Mouse (Mus musculus) spleen, adult 12 weeks (tissue): ENCODE results near the gene Srp72.
"Not testable (repeated sequence)": the region's sequence is repeated elsewhere in the genome, so short reads cannot be mapped to it uniquely, and the experiment has no call there.

Experiments used
- DNase-seq: peaks from one replicate; pipeline ENCODE4 v3.0.0; 2022; ENCODE audit warnings: low spot score

Gene Srp72

DNA sequence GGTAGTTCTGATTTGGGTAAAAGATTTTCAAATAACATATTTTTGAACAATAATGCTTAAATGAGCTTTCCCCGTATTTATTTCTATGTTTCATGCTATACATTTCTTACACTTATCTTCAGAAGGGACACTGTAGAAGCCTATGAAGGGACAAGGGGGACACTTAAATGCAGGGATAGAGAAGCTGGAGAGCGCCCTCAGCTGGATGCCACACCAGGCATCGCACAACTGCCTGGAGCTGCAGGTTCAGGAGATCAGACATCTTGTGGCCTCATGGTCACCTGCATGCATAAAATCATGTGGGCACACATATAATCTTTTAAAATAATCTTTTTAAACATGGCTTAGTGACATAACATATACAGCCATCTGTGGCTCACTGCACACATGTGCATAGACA is 9.8 kb upstream of the Srp72 start:
- no peak for DNase-seq

DNA sequence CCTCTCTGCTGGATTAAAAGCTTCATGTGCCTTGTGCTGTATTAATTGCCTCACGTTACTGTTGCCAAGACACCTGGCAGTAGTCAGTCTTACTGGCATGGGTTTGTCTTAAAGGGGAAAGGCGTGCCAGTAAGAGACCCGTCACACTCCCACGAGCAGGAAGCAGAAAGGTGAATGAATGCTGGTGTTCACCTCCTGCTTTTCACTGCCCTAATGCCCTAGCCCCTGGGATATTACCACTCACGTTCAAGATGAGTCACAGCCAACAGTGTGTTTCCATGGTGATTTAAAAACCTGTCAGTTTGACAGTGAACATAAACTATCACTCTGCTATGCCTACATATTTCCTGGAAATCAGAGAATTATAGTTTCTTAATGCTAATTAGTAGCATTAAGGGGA is 5.2 kb upstream of the Srp72 start:
- DNase-seq, result no peak

- DNase-seq, result not testable (repeated sequence)
Measured at GRCm38 (mm10) chr5:76971115-76971514, 3.4 kb upstream of the Srp72 start.

DNA sequence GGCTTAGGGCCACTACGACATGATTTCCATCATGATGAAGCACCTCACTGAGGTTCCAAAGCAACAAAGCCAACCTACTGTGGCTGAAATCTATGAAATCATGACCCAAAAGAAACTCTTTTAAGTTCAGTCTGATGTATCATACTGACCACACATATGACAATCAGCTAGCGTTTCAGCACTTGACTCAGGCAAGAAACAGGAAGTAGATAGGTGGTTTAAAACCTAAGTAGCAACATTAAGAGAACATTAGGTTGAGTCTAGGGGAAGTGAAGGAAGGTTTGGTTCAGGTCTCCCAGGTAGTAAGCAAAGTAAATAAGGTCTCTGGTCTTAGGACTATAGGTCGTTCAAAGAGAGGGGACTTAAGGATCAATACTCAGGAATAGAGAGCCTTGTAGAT is 995 bp upstream of the Srp72 start:
- DNase-seq, result no peak

GRCm38 (mm10) chr5:76974207-76974553 is 303 bp upstream of the Srp72 start:
- peak; percentile 11 for DNase-seq

GRCm38 (mm10) chr5:76975736-76976135 is 1.3 kb downstream of the Srp72 start:
- DNase-seq, result no peak

DNA sequence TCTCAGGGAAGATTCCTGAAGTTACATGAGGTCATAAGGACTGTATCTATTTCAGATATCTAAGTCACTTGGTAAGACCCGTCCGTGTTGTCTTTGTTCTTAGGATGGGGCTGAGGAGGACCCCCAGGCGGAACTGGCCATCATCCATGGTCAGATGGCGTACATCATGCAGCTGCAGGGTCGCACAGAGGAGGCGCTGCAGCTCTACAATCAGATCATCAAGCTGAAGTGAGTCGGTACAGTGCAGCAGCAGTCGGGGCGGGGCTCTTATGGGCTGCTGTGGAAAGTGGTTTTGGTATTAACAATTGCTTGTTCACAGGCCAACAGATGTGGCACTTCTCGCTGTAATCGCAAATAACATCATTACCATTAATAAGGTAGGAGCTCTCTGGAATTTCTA is 9.5 kb downstream of the Srp72 start:
- no peak for DNase-seq

- no peak for DNase-seq
Measured at GRCm38 (mm10) chr5:76990789-76991188, 16.3 kb downstream of the Srp72 start.

GRCm38 (mm10) chr5:76993174-76993814 is 18.8 kb downstream of the Srp72 start:
- DNase-seq, result peak; percentile 34

GRCm38 (mm10) chr5:76998416-76998815 is 23.9 kb downstream of the Srp72 start:
- no peak for DNase-seq

DNA sequence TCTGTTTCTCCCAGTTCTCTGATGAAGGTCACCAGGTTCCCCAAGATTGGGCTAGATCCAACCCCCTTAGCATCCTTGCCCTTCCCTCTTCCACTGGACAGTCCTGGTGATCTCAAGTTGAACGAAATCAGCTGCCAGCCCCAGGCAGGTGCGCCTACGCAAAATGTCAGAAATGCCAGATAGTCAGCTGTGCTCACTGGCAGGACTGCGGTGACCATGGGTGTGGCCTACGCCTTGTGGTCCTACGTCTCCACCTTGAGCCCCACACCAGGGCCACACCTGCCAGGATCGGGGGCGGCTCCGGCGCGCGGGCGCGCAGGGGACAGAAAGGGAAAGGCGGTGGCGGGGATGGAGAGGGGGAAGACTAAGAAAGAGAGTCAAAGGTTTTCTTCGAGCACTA is 26.7 kb downstream of the Srp72 start:
- DNase-seq, result no peak

- DNase-seq, result no peak
Measured at GRCm38 (mm10) chr5:77004051-77004821, 29.8 kb downstream of the Srp72 start, which contains the start of gene Arl9. TSS of gene Arl9 (plus strand) at chr5:77004055.

GRCm38 (mm10) chr5:77010352-77010751 is 35.9 kb downstream of the Srp72 start:
- no peak for DNase-seq

DNA sequence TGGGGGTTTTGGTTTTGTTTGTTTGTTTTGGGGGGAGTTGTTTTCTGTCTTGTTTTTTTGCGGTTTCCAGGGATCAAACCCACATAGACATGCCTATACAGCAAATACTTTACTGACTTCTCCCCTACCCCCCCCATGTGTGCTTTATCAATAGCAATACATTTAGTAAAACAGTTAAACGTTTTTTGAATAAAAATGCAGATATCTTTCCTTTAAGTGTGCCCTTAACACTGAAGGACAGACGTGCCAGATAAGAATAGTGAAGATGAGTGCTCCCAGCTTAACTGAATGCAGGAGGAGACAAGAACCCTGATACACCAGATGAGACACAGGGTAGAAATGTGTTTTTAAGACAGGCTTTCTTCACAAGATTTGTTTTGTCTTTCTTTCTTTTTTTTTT is 36.6 kb downstream of the Srp72 start:
- DNase-seq, result no peak

- DNase-seq, result no peak
Measured at GRCm38 (mm10) chr5:77013171-77013570, 38.7 kb downstream of the Srp72 start.

- DNase-seq, result peak; percentile 79
Measured at GRCm38 (mm10) chr5:77015544-77016482, 41.3 kb downstream of the Srp72 start, which contains the start of gene Thegl. TSS of gene Thegl (plus strand) at chr5:77016023.

- DNase-seq, result no peak
Measured at GRCm38 (mm10) chr5:77028034-77028433, 53.6 kb downstream of the Srp72 start.

DNA sequence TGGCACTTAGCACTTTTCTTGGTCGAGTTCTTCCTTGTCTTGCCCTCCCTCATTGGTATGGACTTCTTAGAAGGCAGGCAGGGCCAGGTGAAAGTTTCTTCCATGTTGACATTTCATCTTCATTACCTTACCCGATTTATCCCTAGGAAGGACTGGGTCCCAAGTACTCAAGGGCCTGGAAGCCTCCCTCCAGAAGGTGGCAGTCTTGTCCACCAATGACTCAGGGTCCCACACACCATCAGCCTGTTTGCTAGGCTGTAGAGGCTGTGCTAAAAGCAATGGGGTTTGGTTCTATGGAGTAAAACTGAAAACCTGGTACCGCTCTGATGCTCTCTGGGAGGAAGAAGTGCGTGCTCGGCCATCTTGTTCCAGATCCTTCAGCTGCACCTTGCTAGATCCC is 55.3 kb downstream of the Srp72 start:
- no peak for DNase-seq

- DNase-seq, result not testable (repeated sequence)
Measured at GRCm38 (mm10) chr5:77035101-77035500, 60.6 kb downstream of the Srp72 start.

DNA sequence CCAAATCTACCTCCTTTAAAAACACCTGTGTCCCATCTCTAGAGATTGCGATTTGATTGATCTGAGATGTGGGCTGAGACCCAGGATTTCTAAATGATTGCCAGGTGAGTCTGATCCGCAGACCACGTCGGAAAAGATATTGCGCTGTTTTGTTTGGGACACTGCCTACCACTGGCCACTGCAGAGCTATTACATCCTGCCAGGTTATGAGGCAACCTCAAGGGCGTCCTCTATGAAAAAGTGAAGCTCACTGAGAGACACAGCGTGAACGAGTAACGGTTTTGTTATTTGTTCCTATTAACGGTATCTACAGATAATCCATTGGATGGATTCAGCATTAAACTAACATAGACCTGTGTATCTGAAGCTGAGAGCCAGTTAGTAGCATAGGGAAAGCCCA is 64.0 kb downstream of the Srp72 start:
- DNase-seq, result no peak

DNA sequence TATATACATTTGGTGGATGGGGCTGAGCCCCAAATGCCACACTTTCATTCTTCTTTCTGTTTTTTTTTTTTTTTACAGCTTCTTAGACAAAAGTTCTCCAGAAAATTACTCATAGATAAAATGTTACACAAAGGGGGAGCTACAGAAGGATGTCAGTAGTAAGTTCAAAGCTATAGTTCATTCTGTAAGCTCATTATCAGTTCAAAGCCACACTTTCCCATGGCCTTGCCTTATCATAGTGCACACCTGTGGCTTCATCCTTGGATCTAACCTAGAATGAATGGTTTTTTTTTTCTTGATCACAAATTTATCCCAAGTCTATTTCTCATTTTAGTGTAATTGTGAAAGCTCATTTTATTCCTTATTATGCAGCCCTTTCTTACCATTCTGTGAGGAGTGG is 64.9 kb downstream of the Srp72 start:
- DNase-seq, result no peak

DNA sequence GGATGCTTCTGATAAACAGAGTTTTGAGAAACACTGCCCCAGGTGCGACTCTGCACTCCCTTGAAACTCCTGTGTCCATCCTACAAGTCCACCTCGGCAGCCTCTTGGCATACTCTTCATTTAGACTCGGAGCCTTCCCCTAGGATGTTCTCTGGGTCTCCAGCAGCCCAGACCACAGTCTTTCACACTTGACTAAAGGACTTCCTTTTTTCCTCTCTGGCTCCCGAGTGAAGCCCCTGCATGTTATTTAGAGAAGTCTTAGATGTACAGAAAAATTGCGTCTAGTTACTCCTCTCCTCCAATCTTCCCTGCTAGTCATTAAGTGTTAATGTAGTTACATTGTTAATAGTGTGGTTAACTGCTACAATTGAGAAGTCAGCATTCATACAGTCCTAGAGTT is 69.9 kb downstream of the Srp72 start:
- no peak for DNase-seq
